Mouse (Mus musculus) ES-E14 (cell line): ENCODE results near the gene Hnrnpa0.

Experiments used
- MAFK ChIP-seq: IDR thresholded peaks from 2 replicates; pipeline ENCODE4 v1.6.1; 2014; ENCODE audit warnings: mild to moderate bottlenecking, low read depth, low read length, inconsistent platforms; ENCODE audit not compliant: insufficient read depth
- ZC3H11A ChIP-seq: IDR thresholded peaks from 2 replicates; pipeline ENCODE4 v1.6.1; 2012; ENCODE audit warnings: low read depth, mild to moderate bottlenecking, inconsistent platforms, low read length, borderline replicate concordance

- TF ChIP-seq ZC3H11A (no peak), MAFK (no peak)
Observed at GRCm38 (mm10) chr13:58083048-58083447, 45.3 kb downstream of the Hnrnpa0 start.
